Mouse (Mus musculus): ENCODE data around the gene Rarb. TPM values are rescaled to one million over a fixed set of nuclear protein-coding genes. Genes with fewer than 3 reads are reported as not detected.

Gene Rarb
- total and polyA plus RNA-seq, 3 experiments, result 0.04 TPM; not detected in 2

DNA sequence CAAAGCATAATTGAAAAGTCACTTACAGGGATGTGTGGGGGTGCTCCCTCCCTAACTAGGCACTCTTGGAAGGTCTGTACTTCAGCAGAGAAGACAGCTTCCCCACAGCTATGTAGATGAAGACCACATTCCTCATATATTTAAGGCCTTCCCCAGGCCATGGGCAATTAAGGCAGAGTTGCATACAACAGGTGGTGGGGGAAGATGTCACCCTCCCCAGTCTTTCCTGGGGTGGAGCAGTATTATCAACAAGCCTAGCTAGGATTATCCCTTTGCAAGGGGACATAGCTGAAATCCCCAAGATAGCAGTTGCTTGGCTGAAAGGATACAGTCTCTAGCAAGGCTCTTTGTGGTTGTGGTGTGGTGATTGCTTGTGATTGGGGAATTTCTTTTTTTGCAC lies 240.9 kb downstream of the Rarb start:
- Histone ChIP-seq H3K4me2 (ENCODE audit: insufficient read depth, low read depth, poor library complexity, severe bottlenecking) (no peak overlapping the region), H3K27ac (ENCODE audit: insufficient read depth, low read depth) (no peak overlapping the region), H3K9ac (ENCODE audit: insufficient read depth, low read depth) (no peak overlapping the region), H3K79me2 (replicated peaks; ENCODE audit: control insufficient read depth, extremely low read depth, insufficient read depth, poor library complexity, severe bottlenecking) (no peaks in the 10 kb centered on the region), H3K27me3 (replicated peaks) (no peaks in the 10 kb centered on the region), H3K36me3 (replicated peaks in 1 of 2; ENCODE audit: control insufficient read depth in 1 of 2, insufficient read depth in 1 of 2, low read length in 1 of 2) (no peaks in the 10 kb centered on the region), H3K4me1 (ENCODE audit: control insufficient read depth in 1 of 2, insufficient read depth in 2 of 2) (no peaks in the 10 kb centered on the region), H3K4me3 (replicated peaks in 1 of 3; ENCODE audit: low read depth in 2 of 3, low read length in 2 of 3, poor library complexity in 1 of 3) (no peak overlapping the region), H3K9me3 (replicated peaks; ENCODE audit: low read length) (no peaks in the 10 kb centered on the region)
- no peak for DNase-seq (ENCODE audit: extremely low read depth)
- in situ Hi-C loops (cut with MboI; ENCODE audit: low pct_ligation_motif_present, low pct_unique_long_range_greater_than_20kb, low sequenced_read_pairs) (no loop called here), dilution Hi-C loops (cut with MboI; ENCODE audit: extremely low pct_ligation_motif_present, extremely low pct_unique_long_range_greater_than_20kb, low sequenced_read_pairs) (no loop called here)
- TF ChIP-seq USF1 (IDR thresholded peaks at IDR 0.05; ENCODE audit: low read depth, low read length), result no peak

DNA sequence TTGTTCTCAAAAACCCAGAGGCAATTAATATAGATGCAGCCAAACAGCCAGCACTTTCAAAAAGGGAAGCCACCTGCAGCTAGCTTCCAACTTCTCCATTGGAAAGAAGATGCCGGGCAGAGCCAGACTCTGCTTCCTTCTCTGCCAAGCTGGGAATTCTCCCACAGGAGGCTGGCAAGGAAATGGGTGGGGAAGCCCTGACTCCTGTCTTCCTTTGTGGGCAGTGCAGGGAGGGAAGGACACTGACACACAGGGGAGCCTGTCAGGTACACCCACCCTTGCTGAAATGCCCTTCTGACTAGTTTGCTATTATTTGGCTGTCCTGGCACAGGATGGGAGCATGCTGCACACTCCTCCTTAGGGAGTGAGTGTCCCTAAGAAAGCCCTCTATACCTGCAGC lies 241.9 kb downstream of the Rarb start:
- Histone ChIP-seq H3K79me2 (replicated peaks; ENCODE audit: control insufficient read depth, extremely low read depth, insufficient read depth, poor library complexity, severe bottlenecking) (no peaks in the 10 kb centered on the region), H3K4me2 (ENCODE audit: insufficient read depth, low read depth, poor library complexity, severe bottlenecking) (no peak overlapping the region), H3K27me3 (replicated peaks) (no peaks in the 10 kb centered on the region), H3K4me3 (replicated peaks in 1 of 3; ENCODE audit: low read depth in 2 of 3, low read length in 2 of 3, poor library complexity in 1 of 3) (no peak overlapping the region), H3K9me3 (replicated peaks; ENCODE audit: low read length) (no peaks in the 10 kb centered on the region), H3K36me3 (replicated peaks in 1 of 2; ENCODE audit: control insufficient read depth in 1 of 2, insufficient read depth in 1 of 2, low read length in 1 of 2) (no peaks in the 10 kb centered on the region), H3K27ac (ENCODE audit: insufficient read depth, low read depth) (no peak overlapping the region), H3K9ac (ENCODE audit: insufficient read depth, low read depth) (no peak overlapping the region), H3K4me1 (ENCODE audit: control insufficient read depth in 1 of 2, insufficient read depth in 2 of 2) (no peaks in the 10 kb centered on the region)
- TF ChIP-seq MAFK (IDR thresholded peaks at IDR 0.05; ENCODE audit: insufficient replicate concordance, low read length), result no peak
- TF ChIP-seq ELF1 (IDR thresholded peaks at IDR 0.05; ENCODE audit: low read depth, low read length), result no peak
- no peak for TF ChIP-seq TCF12 (IDR thresholded peaks at IDR 0.05; ENCODE audit: low read depth, low read length)
- no peak for TF ChIP-seq ETS1 (conservative IDR thresholded peaks at IDR 0.05; ENCODE audit: low read depth, low read length)
- TF ChIP-seq USF2 (conservative IDR thresholded peaks at IDR 0.05; ENCODE audit: low read depth, low read length), result no peak
- no peak for TF ChIP-seq UBTF (IDR thresholded peaks at IDR 0.05; ENCODE audit: low read depth, low read length)
- no peak for TF ChIP-seq POLR2AphosphoS2 (IDR thresholded peaks at IDR 0.05; ENCODE audit: low read depth, low read length)
- no peak for TF ChIP-seq JUND (conservative IDR thresholded peaks at IDR 0.05; ENCODE audit: low read depth, low read length)
- TF ChIP-seq CHD2 (IDR thresholded peaks at IDR 0.05; ENCODE audit: low read length), result no peak
- no peak for TF ChIP-seq MEF2A (IDR thresholded peaks at IDR 0.05; ENCODE audit: borderline replicate concordance, low read depth, low read length)
- TF ChIP-seq MYC (IDR thresholded peaks at IDR 0.05; ENCODE audit: low read depth, low read length), result no peak
- TF ChIP-seq NRF1 (IDR thresholded peaks at IDR 0.05; ENCODE audit: low read depth, low read length), result no peak
- no peak for TF ChIP-seq MXI1 (IDR thresholded peaks at IDR 0.05; ENCODE audit: low read depth, low read length)
- no peak for TF ChIP-seq USF1 (IDR thresholded peaks at IDR 0.05; ENCODE audit: low read depth, low read length)
- no peak for TF ChIP-seq EP300 (IDR thresholded peaks at IDR 0.05; ENCODE audit: low read length)
- dilution Hi-C loops (cut with MboI; ENCODE audit: extremely low pct_ligation_motif_present, extremely low pct_unique_long_range_greater_than_20kb, low sequenced_read_pairs) (no loop called here), in situ Hi-C loops (cut with MboI; ENCODE audit: low pct_ligation_motif_present, low pct_unique_long_range_greater_than_20kb, low sequenced_read_pairs) (no loop called here)
- DNase-seq (ENCODE audit: extremely low read depth), result no peak

All from CH12.LX (cell line).